Mouse (Mus musculus): ENCODE results near the gene Pgbd5.

Gene Pgbd5

GRCm38 (mm10) chr8:124392271-124393012, 47.0 kb downstream of the Pgbd5 start:
- DNase-seq (ENCODE audit: low read depth), result no peak

GRCm38 (mm10) chr8:124391191-124391590, 48.3 kb downstream of the Pgbd5 start:
- DNase-seq (ENCODE audit: low read depth), result no peak

- no peak for DNase-seq (ENCODE audit: low read depth)
Measured at GRCm38 (mm10) chr8:124389495-124389894, 50.0 kb downstream of the Pgbd5 start.

GRCm38 (mm10) chr8:124386225-124386899, 53.1 kb downstream of the Pgbd5 start:
- no peak for DNase-seq (ENCODE audit: low read depth)

GRCm38 (mm10) chr8:124384336-124384735, 55.1 kb downstream of the Pgbd5 start:
- DNase-seq (ENCODE audit: low read depth), result no peak

GRCm38 (mm10) chr8:124382235-124382634, 57.2 kb downstream of the Pgbd5 start:
- no peak for DNase-seq (ENCODE audit: low read depth)

- DNase-seq (ENCODE audit: low read depth), result no peak
Measured at GRCm38 (mm10) chr8:124379289-124379688, 60.2 kb downstream of the Pgbd5 start.

GRCm38 (mm10) chr8:124376406-124376805, 63.1 kb downstream of the Pgbd5 start:
- DNase-seq (ENCODE audit: low read depth), result no peak

- no peak for DNase-seq (ENCODE audit: low read depth)
Measured at GRCm38 (mm10) chr8:124375727-124376126, 63.7 kb downstream of the Pgbd5 start.

GRCm38 (mm10) chr8:124375168-124375567, 64.3 kb downstream of the Pgbd5 start:
- no peak for DNase-seq (ENCODE audit: low read depth)

GRCm38 (mm10) chr8:124373753-124374152, 65.7 kb downstream of the Pgbd5 start:
- no peak for DNase-seq (ENCODE audit: low read depth)

GRCm38 (mm10) chr8:124371410-124372123, 67.9 kb downstream of the Pgbd5 start:
- no peak for DNase-seq (ENCODE audit: low read depth)

GRCm38 (mm10) chr8:124370422-124371183, 68.9 kb downstream of the Pgbd5 start:
- no peak for DNase-seq (ENCODE audit: low read depth)

GRCm38 (mm10) chr8:124368213-124368612, 71.2 kb downstream of the Pgbd5 start:
- DNase-seq (ENCODE audit: low read depth), result no peak

- no peak for DNase-seq (ENCODE audit: low read depth)
Measured at GRCm38 (mm10) chr8:124363337-124363736, 76.1 kb downstream of the Pgbd5 start.

- no peak for DNase-seq (ENCODE audit: low read depth)
Measured at GRCm38 (mm10) chr8:124362589-124362988, 76.9 kb downstream of the Pgbd5 start.

GRCm38 (mm10) chr8:124361773-124362427, 77.6 kb downstream of the Pgbd5 start:
- DNase-seq (ENCODE audit: low read depth), result no peak

- DNase-seq (ENCODE audit: low read depth), result no peak
Measured at GRCm38 (mm10) chr8:124360911-124361310, 78.5 kb downstream of the Pgbd5 start.

GRCm38 (mm10) chr8:124351636-124352035, 87.8 kb downstream of the Pgbd5 start:
- DNase-seq (ENCODE audit: low read depth), result no peak

GRCm38 (mm10) chr8:124349663-124350062, 89.8 kb downstream of the Pgbd5 start:
- DNase-seq (ENCODE audit: low read depth), result no peak

- DNase-seq (ENCODE audit: low read depth), result no peak
Measured at GRCm38 (mm10) chr8:124348087-124348486, 91.4 kb downstream of the Pgbd5 start.
